Mouse (Mus musculus) cerebellum, adult 11 months (tissue): ENCODE results near the gene Nop16.

Source experiments
- DNase-seq: peaks from one replicate; pipeline ENCODE4 v3.0.0; 2022

Nop16 gene

GRCm38 (mm10) chr13:54596107-54596690 is 6.3 kb upstream of the Nop16 start:
- no peak for DNase-seq

- no peak for DNase-seq
These were observed 3.7 kb upstream of the Nop16 start for GRCm38 (mm10) chr13:54593617-54594016.

GRCm38 (mm10) chr13:54591776-54592356 is 2.0 kb upstream of the Nop16 start:
- no peak for DNase-seq

GRCm38 (mm10) chr13:54589414-54589995 is 385 bp downstream of the Nop16 start:
- no peak for DNase-seq

GRCm38 (mm10) chr13:54585831-54586230 is 4.1 kb downstream of the Nop16 start:
- DNase-seq, result no peak

- DNase-seq, result no peak
These were observed 7.0 kb downstream of the Nop16 start for GRCm38 (mm10) chr13:54582860-54583259.

GRCm38 (mm10) chr13:54582126-54582525 is 7.8 kb downstream of the Nop16 start:
- no peak for DNase-seq

GRCm38 (mm10) chr13:54581385-54581784 is 8.5 kb downstream of the Nop16 start:
- no peak for DNase-seq

GRCm38 (mm10) chr13:54577652-54578507 is 12.0 kb downstream of the Nop16 start:
- no peak for DNase-seq

GRCm38 (mm10) chr13:54575489-54575888 is 14.4 kb downstream of the Nop16 start:
- DNase-seq, result no peak

GRCm38 (mm10) chr13:54574854-54575481 is 14.9 kb downstream of the Nop16 start, which contains the start of gene Arl10:
Arl10 (plus strand) TSS chr13:54575015.
- DNase-seq, result peak; percentile 61

GRCm38 (mm10) chr13:54572621-54573020 is 17.3 kb downstream of the Nop16 start:
- DNase-seq, result no peak

- DNase-seq, result no peak
These were observed 18.3 kb downstream of the Nop16 start for GRCm38 (mm10) chr13:54571637-54572036.

GRCm38 (mm10) chr13:54570736-54571135 is 19.2 kb downstream of the Nop16 start:
- no peak for DNase-seq

- DNase-seq, result no peak
These were observed 20.6 kb downstream of the Nop16 start for GRCm38 (mm10) chr13:54569282-54569681.

GRCm38 (mm10) chr13:54568380-54568779 is 21.5 kb downstream of the Nop16 start:
- no peak for DNase-seq

- DNase-seq, result peak; percentile 63
These were observed 24.1 kb downstream of the Nop16 start for GRCm38 (mm10) chr13:54565594-54566345.

- peak; percentile 89 for DNase-seq
These were observed 24.7 kb downstream of the Nop16 start, which contains the start of gene 4833439L19Rik for GRCm38 (mm10) chr13:54565201-54565581. 4833439L19Rik (minus strand) TSS chr13:54565435.

GRCm38 (mm10) chr13:54564232-54565200 is 25.4 kb downstream of the Nop16 start:
- DNase-seq, result no peak

GRCm38 (mm10) chr13:54562562-54562961 is 27.3 kb downstream of the Nop16 start:
- DNase-seq, result no peak

GRCm38 (mm10) chr13:54560608-54561007 is 29.3 kb downstream of the Nop16 start:
- no peak for DNase-seq
